In genomic region chr4:130749566-130749965, GRCm38 (mm10) we compare ENCODE assay signal across 33 mouse cellular contexts. TPM values are rescaled to one million over a fixed set of nuclear protein-coding genes. Genes with fewer than 3 reads are reported as not detected.
DNase-seq lines count a peak whose midpoint lies in the region; ATAC-seq and TF ChIP-seq lines count a peak whose summit lies in the region.
"Had no signal": no experiment of that assay in that cellular context is flagged by ENCODE, and none has a peak within 500 bp of the region (broad histone marks: within the 10 kb centered on the region; RNA-seq: fewer than 3 reads in every experiment).

No protein-coding gene starts in this region.

- H3K36me3 ChIP-seq in kidney, embryonic 15.5 days = peaks cover 99% of the 10 kb centered on the region

- no peak overlapping the region for H3K4me3 ChIP-seq in kidney, embryonic 15.5 days (replicated peaks)
- H3K4me3 ChIP-seq: embryonic facial prominence, embryonic 12.5 days; forebrain, embryonic 10.5 days; forebrain, embryonic 15.5 days; gastrocnemius, adult 2 months; heart, adult 2 months; hindbrain, embryonic 10.5 days; hindbrain, embryonic 15.5 days; liver, embryonic 12.5 days; midbrain, embryonic 10.5 days; midbrain, embryonic 15.5 days; neural tube, embryonic 15.5 days had no signal

- H3K9ac ChIP-seq in kidney, embryonic 15.5 days = no peak overlapping the region
- H3K9ac ChIP-seq: embryonic facial prominence, embryonic 12.5 days; forebrain, embryonic 15.5 days; hindbrain, embryonic 15.5 days; liver, embryonic 12.5 days; midbrain, embryonic 15.5 days; neural tube, embryonic 15.5 days had no signal

- POLR2A ChIA-PET in Patski (lab: Charles Lee) = interaction anchor here (0.6 kb wide), 1 partner anchor 57 kb away, joined by 4 read pairs; no protein-coding TSS in a partner anchor

- no peak overlapping the region for H3K4me2 ChIP-seq in kidney, embryonic 15.5 days
- H3K4me2 ChIP-seq: embryonic facial prominence, embryonic 12.5 days; forebrain, embryonic 15.5 days; hindbrain, embryonic 15.5 days; liver, embryonic 12.5 days; midbrain, embryonic 15.5 days; neural tube, embryonic 15.5 days had no signal

- 59% methylated on average over 7 of the region's 7 CpGs for WGBS in kidney, embryonic 15.5 days

- ATAC-seq in kidney, embryonic 15.5 days (replicated peaks; ENCODE audit: low FRiP score) = no peak
- ATAC-seq in Patski = peak; percentile 66
- ATAC-seq: forebrain, embryonic 15.5 days; inflammation-experienced regulatory T-cells, adult 6 months; liver, embryonic 12.5 days; midbrain, embryonic 15.5 days had no signal

- no peaks in the 10 kb centered on the region for H3K9me3 ChIP-seq in kidney, embryonic 15.5 days (replicated peaks)
- H3K9me3 ChIP-seq: embryonic facial prominence, embryonic 12.5 days; forebrain, embryonic 10.5 days; forebrain, embryonic 15.5 days; hindbrain, embryonic 10.5 days; hindbrain, embryonic 15.5 days; liver, embryonic 12.5 days; midbrain, embryonic 10.5 days; midbrain, embryonic 15.5 days; neural tube, embryonic 15.5 days had no signal

- no peaks in the 10 kb centered on the region for H3K27me3 ChIP-seq in kidney, embryonic 15.5 days
- no peaks in the 10 kb centered on the region for H3K27me3 ChIP-seq in Patski
- H3K27me3 ChIP-seq: embryonic facial prominence, embryonic 12.5 days; forebrain, embryonic 15.5 days; hindbrain, embryonic 15.5 days; liver, embryonic 12.5 days; midbrain, embryonic 15.5 days; neural tube, embryonic 15.5 days had no signal

- no peak overlapping the region for H3K27ac ChIP-seq in kidney, embryonic 15.5 days
- H3K27ac ChIP-seq: embryonic facial prominence, embryonic 12.5 days; forebrain, embryonic 10.5 days; forebrain, embryonic 15.5 days; gastrocnemius, adult 2 months; heart, adult 2 months; hindbrain, embryonic 10.5 days; hindbrain, embryonic 15.5 days; liver, embryonic 12.5 days; midbrain, embryonic 10.5 days; midbrain, embryonic 15.5 days; neural tube, embryonic 15.5 days; stomach, postnatal 0 days had no signal

- in situ Hi-C loops in Patski (cut with MboI; ENCODE audit: low pct_unique_long_range_greater_than_20kb) = no loop called here

- DNase-seq in kidney, adult 8-10 months = peak; percentile 61 to 66
- DNase-seq in A20 (ENCODE audit: low read depth, low spot score) = peak; percentile 41
- peak; percentile 82 for DNase-seq in Patski (ENCODE audit: low read depth, low spot score)
- peak; percentile 26 for DNase-seq in kidney, postnatal 14 days
- no peak for DNase-seq in adrenal gland, adult 2 months
- no peak for DNase-seq in right cerebral cortex, postnatal 4 days
- DNase-seq: adrenal gland, postnatal 14 days; B cell, adult 2 months; cerebellum, adult 11-12 months; cerebellum, adult 9-11 months; embryo, embryonic 11 days; gastrocnemius, adult 2 months; gastrocnemius, postnatal 36 days; heart, adult 2 months; heart, postnatal 14 days; layer of hippocampus, adult 9-11 months; lung, adult 18-20 months; lung, postnatal 14 days; right cerebral cortex, adult 18-20 months; thymus, adult 18-20 months; thymus, postnatal 25 days had no signal

- no peak for TF ChIP-seq CTCF in Patski (IDR thresholded peaks at IDR 0.05)

- 0 out of 2 replicates have a peak, but pooled peaks cover 2% of the 10 kb centered on the region for H3K4me1 ChIP-seq in kidney, embryonic 15.5 days
- H3K4me1 ChIP-seq: embryonic facial prominence, embryonic 12.5 days; forebrain, embryonic 10.5 days; hindbrain, embryonic 10.5 days; hindbrain, embryonic 15.5 days; liver, embryonic 12.5 days; midbrain, embryonic 10.5 days; midbrain, embryonic 15.5 days had no signal

- CTCF ChIA-PET in Patski (lab: Charles Lee) = no interaction called here

RNA-seq across cellular contexts. Expression of gene Sdc3, which starts 42.8 kb away (rescaled TPM):
- 22.3 and 26.5 TPM in 2 replicates for polyA plus RNA-seq in kidney, embryonic 15.5 days (2015; fragmentation: Nextera tagmentation; extraction: Ambion mirVana)
- polyA plus RNA-seq in Patski (2021) = 39.8 TPM
- 100 to 1,000 TPM; 324 to 579 TPM for total RNA-seq in adrenal gland, adult 2 months (2021)
- 702 and 1,082 TPM in 2 replicates for polyA plus RNA-seq in adrenal gland, adult 2 months (2012; rRNA removed)

Comparison
In these comparisons a context has a peak if more than half of its experiments do, and no peak if none do; other contexts are left out.
1. DNase-seq: peak in kidney, adult 8-10 months (2 of 2), A20 (single experiment), Patski (single experiment) and kidney, postnatal 14 days (single experiment); none in adrenal gland, adult 2 months (single experiment) and right cerebral cortex, postnatal 4 days (single experiment).
2. RNA of gene Sdc3, which starts 42.8 kb away (polyA plus RNA-seq): 702 to 1,082 TPM in adrenal gland, adult 2 months; 39.8 TPM in Patski (single experiment) and 22.3 to 26.5 TPM in kidney, embryonic 15.5 days; every median in the first group is over 10 times any median in the second.